Mouse (Mus musculus) midbrain, embryonic 16.5 days (tissue): Measurements from ENCODE around the gene Itgae. TPM values are rescaled to one million over a fixed set of nuclear protein-coding genes. Genes with fewer than 3 reads are reported as not detected.
"Not testable (repeated sequence)": the region's sequence is repeated elsewhere in the genome, so short reads cannot be mapped to it uniquely, and the experiment has no call there.

Experiments
- ATAC-seq: fragments of 200-750 bp; cut with Nextera tagmentation; 2 replicates; pipeline ENCODE4 v1.8.0; 2017; ENCODE audit warnings: moderate TSS enrichment
- H3K27ac ChIP-seq: fragments of 300-500 bp; sonication (generic); 2 replicates; pipeline ENCODE4 v1.5.1; 2014; ENCODE audit warnings: mild to moderate bottlenecking, low read length, mixed read lengths
- H3K27me3 ChIP-seq: fragments of 300-500 bp; sonication (generic); 2 replicates; pipeline ENCODE4 v1.6.1; 2014; ENCODE audit warnings: low read depth, low read length, mixed read lengths; ENCODE audit not compliant: control insufficient read depth, insufficient read depth
- H3K36me3 ChIP-seq: fragments of 300-500 bp; sonication (generic); 2 replicates; pipeline ENCODE4 v1.6.1; 2014; ENCODE audit warnings: mild to moderate bottlenecking, low read length, moderate library complexity, mixed read lengths; ENCODE audit not compliant: control insufficient read depth, insufficient read depth
- H3K4me1 ChIP-seq: fragments of 300-500 bp; sonication (generic); 2 replicates; pipeline ENCODE4 v1.6.1; 2014; ENCODE audit warnings: mild to moderate bottlenecking, low read length, mixed read lengths; ENCODE audit not compliant: control insufficient read depth, insufficient read depth
- H3K4me2 ChIP-seq: fragments of 300-500 bp; sonication (generic); 2 replicates; pipeline ENCODE4 v1.6.1; 2014; ENCODE audit warnings: mild to moderate bottlenecking, low read length, mixed read lengths
- H3K4me3 ChIP-seq: fragments of 300-500 bp; sonication (generic); 2 replicates; pipeline ENCODE4 v1.5.1; 2014; ENCODE audit warnings: low read depth, mild to moderate bottlenecking, low read length, moderate library complexity, mixed read lengths
- H3K9ac ChIP-seq: fragments of 300-500 bp; sonication (generic); 2 replicates; pipeline ENCODE4 v1.6.1; 2014; ENCODE audit warnings: low read depth, low read length, mixed read lengths
- H3K9me3 ChIP-seq: fragments of 300-500 bp; sonication (generic); replicated peaks from 2 replicates; pipeline ENCODE4 v1.6.1; 2014; ENCODE audit warnings: mild to moderate bottlenecking, low read length, mixed read lengths; ENCODE audit not compliant: control insufficient read depth, poor library complexity, severe bottlenecking
- WGBS: fragments of 180-500 bp; shearing (Covaris S2); extraction: QIAGEN DNeasy Blood & Tissue Kit; methylation state at CpG from one replicate; pipeline ENCODE4 v1.1.7; 2014; 5-methylcytosine and 5-hydroxymethylcytosine counted together
- polyA plus RNA-seq: library from polyadenylated mRNA; unstranded; fragments of >200 nt; fragmentation: Nextera tagmentation; extraction: Ambion mirVana; gene quantifications from 2 replicates; pipeline ENCODE4 v1.2.1, GENCODE M21; 2015

The Itgae gene
- polyA plus RNA-seq, 1 experiment from 2014 or later, result 0.25 TPM

DNA sequence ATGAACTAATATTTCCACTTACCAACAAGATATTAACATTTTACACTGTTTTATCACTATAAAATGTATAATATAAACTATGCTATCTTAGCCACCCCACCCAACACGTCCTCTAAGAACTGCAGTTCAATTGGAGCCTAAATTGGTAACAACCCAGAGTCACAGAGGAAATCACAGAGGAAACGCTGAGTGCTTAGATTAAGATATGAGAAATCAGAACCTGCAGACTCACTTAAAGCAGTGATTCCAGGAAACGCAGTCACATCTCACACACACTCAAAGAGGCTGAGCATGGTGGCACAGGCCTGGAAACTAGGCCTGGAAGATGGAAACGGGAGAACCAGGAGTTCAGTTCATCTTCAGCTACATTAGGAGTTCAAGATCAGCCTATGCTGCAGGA, 10.9 kb downstream of the Itgae start:
- 79% methylated on average over 4 of the region's 4 CpGs for WGBS
- ATAC-seq, result no peak
- H3K27me3 ChIP-seq, result no peaks in the 10 kb centered on the region
- no peak overlapping the region for H3K9ac ChIP-seq
- no peaks in the 10 kb centered on the region for H3K36me3 ChIP-seq
- no peak overlapping the region for H3K4me2 ChIP-seq
- H3K9me3 ChIP-seq, result no peaks in the 10 kb centered on the region
- no peak overlapping the region for H3K27ac ChIP-seq
- no peaks in the 10 kb centered on the region for H3K4me1 ChIP-seq
- no peak overlapping the region for H3K4me3 ChIP-seq

DNA sequence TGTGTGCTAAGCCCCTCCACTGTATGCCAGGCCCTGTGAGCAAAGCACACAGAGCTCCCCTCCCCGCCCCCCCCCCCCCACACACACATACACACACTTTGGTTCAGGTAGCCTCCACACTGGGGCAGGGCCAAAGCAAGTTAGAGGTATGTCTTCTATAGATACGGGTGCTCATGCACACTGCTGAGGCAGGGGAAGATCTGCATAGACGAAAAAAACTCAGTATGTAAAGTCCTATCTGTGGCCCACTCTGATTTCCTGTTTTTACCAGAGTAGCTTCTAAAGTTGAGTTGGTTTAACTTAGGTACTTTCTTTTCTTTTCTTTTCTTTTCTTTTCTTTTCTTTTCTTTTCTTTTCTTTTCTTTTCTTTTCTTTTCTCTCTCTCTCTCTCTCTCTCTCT, 14.9 kb downstream of the Itgae start:
- WGBS, result 66% methylated on average over 3 of the region's 3 CpGs
- H3K9me3 ChIP-seq, result no peaks in the 10 kb centered on the region
- H3K27ac ChIP-seq, result no peak overlapping the region
- no peak overlapping the region for H3K4me2 ChIP-seq
- H3K4me3 ChIP-seq, result no peak overlapping the region
- H3K9ac ChIP-seq, result no peak overlapping the region
- H3K36me3 ChIP-seq, result no peaks in the 10 kb centered on the region
- ATAC-seq, result no peak
- no peaks in the 10 kb centered on the region for H3K27me3 ChIP-seq
- H3K4me1 ChIP-seq, result no peaks in the 10 kb centered on the region

DNA sequence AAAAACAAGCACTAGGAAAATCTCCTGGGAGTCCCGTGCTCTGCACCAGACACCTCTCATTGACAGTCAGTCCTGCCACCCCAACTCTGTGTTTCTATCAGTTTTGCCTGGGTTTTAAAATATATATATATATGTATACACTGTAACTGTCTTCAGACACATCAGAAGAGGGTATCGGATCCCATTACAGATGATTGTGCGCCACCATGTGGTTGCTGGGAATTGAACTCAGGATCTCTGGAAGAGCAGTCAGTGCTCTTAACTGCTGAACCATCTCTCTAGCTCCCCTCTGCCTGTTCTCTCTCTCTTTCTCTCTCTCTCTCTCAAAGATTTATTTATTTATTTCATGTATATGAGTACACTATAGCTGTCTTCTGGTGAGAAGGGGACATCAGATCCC, 17.0 kb downstream of the Itgae start:
- not testable (repeated sequence) for H3K4me2 ChIP-seq, ATAC-seq, H3K27ac ChIP-seq, H3K4me1 ChIP-seq, H3K36me3 ChIP-seq, H3K4me3 ChIP-seq, H3K9me3 ChIP-seq, H3K27me3 ChIP-seq, H3K9ac ChIP-seq
- 44% methylated on average over 3 of the region's 3 CpGs for WGBS

DNA sequence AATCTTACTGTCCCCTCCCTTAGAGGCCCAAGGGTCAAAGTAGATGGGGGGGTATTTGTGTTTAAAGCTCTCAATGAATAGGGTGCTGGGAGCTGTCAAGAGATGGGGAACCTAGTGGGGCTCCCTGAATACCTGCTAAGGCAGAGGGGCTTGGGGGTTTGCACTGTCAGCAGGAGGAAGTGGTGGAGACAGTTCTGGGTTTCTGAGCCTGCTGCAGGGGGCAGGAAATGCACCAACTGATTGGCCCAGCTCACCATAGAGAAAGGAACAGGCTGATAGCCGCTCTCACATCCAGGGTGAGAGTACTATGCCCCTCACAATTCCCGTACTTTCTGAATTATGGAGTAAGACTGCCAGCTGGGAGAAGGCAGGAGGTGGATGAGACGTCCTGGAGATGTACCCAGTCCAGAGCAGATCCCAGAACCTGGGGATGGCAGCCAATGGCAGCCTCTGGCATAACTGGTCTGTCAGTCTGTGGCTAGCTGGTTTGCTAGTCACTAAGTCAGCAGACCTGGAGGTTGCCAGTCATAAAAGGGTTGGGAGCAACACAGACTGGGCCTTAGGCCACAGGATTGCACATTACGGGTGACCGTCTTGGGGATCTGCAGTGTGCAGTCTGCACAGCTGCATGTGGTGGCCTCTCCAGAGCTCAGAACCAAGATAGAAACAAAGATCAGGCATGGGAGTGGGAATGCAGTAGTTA, 18.0 kb downstream of the Itgae start:
- WGBS, result 76% methylated on average over 5 of the region's 5 CpGs
- no peaks in the 10 kb centered on the region for H3K27me3 ChIP-seq
- no peaks in the 10 kb centered on the region for H3K36me3 ChIP-seq
- H3K4me3 ChIP-seq, result no peak overlapping the region
- no peaks in the 10 kb centered on the region for H3K4me1 ChIP-seq
- H3K27ac ChIP-seq, result no peak overlapping the region
- ATAC-seq, result no peak
- no peak overlapping the region for H3K4me2 ChIP-seq
- H3K9ac ChIP-seq, result no peak overlapping the region
- no peaks in the 10 kb centered on the region for H3K9me3 ChIP-seq

DNA sequence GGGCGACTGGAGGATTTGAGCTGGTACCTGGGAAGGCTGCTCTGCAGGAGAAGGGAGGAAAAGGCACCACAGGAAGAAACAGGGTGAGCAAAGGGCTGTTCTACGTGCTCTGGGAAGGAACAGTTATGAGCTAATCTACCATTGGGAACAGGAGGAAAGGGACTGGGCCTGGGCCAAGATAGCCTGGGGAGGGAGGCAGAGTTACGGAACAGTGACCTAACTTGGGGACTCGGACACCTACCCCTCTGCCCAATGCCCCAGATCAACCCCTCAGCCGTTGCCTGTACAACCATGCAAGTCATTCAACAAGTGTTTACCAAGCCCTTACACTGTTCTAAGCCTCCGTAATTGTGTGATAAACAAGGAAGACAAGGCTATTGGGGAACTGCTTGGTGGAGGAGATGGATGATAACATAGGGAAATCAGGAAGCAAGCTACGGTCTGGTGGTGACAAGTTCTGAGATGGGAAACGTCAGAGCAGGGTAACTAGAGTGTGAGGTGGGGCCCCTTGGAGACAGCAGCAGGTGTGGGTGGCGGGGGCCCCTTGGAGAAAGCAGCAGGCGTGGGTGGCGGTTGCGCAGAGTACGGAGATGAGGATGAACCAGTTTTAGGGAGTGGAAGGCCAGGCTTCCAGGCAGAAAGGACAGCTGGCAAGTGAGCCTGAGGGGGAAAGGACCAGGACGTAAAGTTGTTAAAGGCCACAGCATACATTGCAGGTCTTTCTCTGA, 18.7 kb downstream of the Itgae start:
- 78% methylated on average over 14 of the region's 14 CpGs for WGBS
- H3K27me3 ChIP-seq, result no peaks in the 10 kb centered on the region
- H3K4me3 ChIP-seq, result no peak overlapping the region
- no peaks in the 10 kb centered on the region for H3K36me3 ChIP-seq
- no peaks in the 10 kb centered on the region for H3K4me1 ChIP-seq
- H3K4me2 ChIP-seq, result no peak overlapping the region
- H3K9me3 ChIP-seq, result no peaks in the 10 kb centered on the region
- no peak overlapping the region for H3K27ac ChIP-seq
- H3K9ac ChIP-seq, result no peak overlapping the region
- no peak for ATAC-seq

DNA sequence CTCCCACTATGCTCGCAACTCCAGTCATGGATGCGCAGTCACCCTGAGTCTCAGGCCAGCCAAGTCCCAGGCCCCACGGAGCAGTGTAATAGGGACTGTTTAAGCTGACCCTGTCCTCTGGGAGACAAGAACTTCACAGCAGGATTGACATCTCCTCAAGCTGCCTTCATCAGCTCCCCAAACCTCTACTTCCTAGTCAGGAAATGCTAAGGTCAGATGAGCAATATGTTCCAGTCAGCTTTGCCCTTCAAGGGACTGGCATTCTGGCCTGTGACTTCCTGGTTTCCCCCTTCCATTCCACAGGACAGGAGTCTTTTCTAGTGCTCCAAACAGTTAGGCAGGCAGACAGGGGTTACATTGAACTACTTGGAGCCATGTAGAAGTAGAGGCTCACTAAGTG, 19.6 kb downstream of the Itgae start:
- Histone ChIP-seq H3K27ac (no peak overlapping the region), H3K4me3 (no peak overlapping the region), H3K4me1 (no peaks in the 10 kb centered on the region), H3K9ac (no peak overlapping the region), H3K36me3 (no peaks in the 10 kb centered on the region), H3K4me2 (no peak overlapping the region), H3K27me3 (no peaks in the 10 kb centered on the region), H3K9me3 (no peaks in the 10 kb centered on the region)
- ATAC-seq, result no peak
- WGBS, result 81% methylated on average over 3 of the region's 3 CpGs

DNA sequence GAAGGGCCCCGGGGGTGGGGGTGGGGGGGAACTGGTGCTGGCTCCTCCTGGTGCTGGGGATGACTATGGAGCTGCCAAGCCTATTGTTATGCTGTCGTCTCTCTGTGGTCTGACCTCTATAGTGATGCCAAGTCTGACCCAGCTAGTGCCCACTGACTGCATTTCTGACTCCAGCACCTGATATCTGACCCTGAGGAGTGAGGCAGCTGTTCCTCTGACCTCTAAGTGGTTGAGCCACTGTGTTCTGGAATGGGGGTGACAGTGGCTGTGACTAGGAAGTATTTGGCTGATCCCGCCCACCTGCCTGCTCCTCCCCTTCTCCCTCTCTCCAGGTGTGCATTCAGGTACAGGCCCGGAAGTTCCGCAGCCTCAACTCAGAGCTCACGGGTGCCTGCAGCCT, 21.0 kb downstream of the Itgae start:
- no peak for ATAC-seq

DNA sequence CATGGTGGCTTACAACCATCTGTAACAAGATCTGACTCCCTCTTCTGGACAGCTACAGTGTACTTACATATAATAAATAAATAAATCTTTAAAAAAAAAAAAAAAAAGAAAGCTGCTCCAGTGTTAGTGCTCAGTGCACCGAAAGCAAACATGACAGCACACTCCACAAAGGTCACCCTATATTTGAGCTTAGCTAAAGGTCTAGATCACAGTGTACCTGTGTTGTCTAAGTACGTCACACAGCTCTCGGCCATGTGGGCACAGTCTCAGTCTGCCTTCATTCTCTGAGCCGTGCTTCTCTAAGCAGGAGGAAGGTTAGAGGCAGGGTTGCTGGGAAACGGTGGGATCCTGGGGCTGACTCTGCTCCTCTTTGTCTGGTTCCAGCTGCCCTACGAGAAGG, 36.1 kb downstream of the Itgae start:
- ATAC-seq, result no peak
- WGBS, result 85% methylated on average over 6 of the region's 6 CpGs
- Histone ChIP-seq H3K4me2 (no peak overlapping the region), H3K9me3 (no peaks in the 10 kb centered on the region), H3K36me3 (no peaks in the 10 kb centered on the region), H3K4me1 (no peaks in the 10 kb centered on the region), H3K27ac (no peak overlapping the region), H3K27me3 (no peaks in the 10 kb centered on the region), H3K9ac (no peak overlapping the region), H3K4me3 (no peak overlapping the region)

More for the DNA sequence above, 21.0 kb downstream of the Itgae start:
- Histone ChIP-seq H3K36me3 (no peaks in the 10 kb centered on the region), H3K27ac (no peak overlapping the region), H3K27me3 (no peaks in the 10 kb centered on the region), H3K9me3 (no peaks in the 10 kb centered on the region), H3K9ac (no peak overlapping the region), H3K4me3 (no peak overlapping the region), H3K4me2 (no peak overlapping the region), H3K4me1 (no peaks in the 10 kb centered on the region)
- WGBS, result 71% methylated on average over 6 of the region's 6 CpGs

DNA sequence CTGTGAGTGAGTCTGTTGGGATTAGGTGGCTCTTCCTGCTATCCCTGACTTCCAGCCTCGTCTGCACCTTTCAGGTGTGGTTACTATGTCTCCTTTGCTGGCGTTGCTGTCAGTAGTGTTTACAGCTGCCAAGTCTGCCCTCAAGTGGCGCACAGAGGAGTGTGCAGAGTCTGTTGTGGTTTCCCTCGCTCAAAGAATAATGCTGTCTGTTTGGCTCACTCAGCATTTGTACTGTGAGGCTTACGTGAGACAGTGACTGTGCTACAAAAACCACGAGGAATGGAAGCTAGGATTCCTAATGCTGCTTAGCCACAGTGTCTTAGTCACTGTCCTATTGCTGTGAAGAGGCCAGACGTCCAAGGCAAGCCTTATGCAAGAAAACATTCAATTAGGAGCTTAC, 40.6 kb downstream of the Itgae start:
- Histone ChIP-seq H3K9me3 (no peaks in the 10 kb centered on the region), H3K4me3 (no peak overlapping the region), H3K4me1 (no peaks in the 10 kb centered on the region), H3K36me3 (no peaks in the 10 kb centered on the region), H3K27me3 (no peaks in the 10 kb centered on the region), H3K9ac (no peak overlapping the region), H3K27ac (no peak overlapping the region), H3K4me2 (no peak overlapping the region)
- WGBS, result 84% methylated on average over 7 of the region's 7 CpGs
- no peak for ATAC-seq
